Mouse (Mus musculus) midbrain, embryonic 12.5 days (tissue): Measurements from ENCODE around the gene BC017158. TPM values are rescaled to one million over a fixed set of nuclear protein-coding genes. Genes with fewer than 3 reads are reported as not detected.

Source experiments
- ATAC-seq: fragments of 200-750 bp; cut with Nextera tagmentation; 2 replicates; pipeline ENCODE4 v1.8.0; 2017; ENCODE audit warnings: low read depth, moderate TSS enrichment, moderate library complexity; ENCODE audit not compliant: low FRiP score
- H3K27ac ChIP-seq: fragments of 300-500 bp; sonication (generic); replicated peaks from 2 replicates; pipeline ENCODE4 v1.5.1; 2016; ENCODE audit warnings: mild to moderate bottlenecking
- H3K27me3 ChIP-seq: fragments of 300-500 bp; sonication (generic); 2 replicates; pipeline ENCODE4 v1.6.1; 2016; ENCODE audit warnings: mild to moderate bottlenecking
- H3K36me3 ChIP-seq: fragments of 300-500 bp; sonication (generic); 2 replicates; pipeline ENCODE4 v1.6.1; 2016
- H3K4me1 ChIP-seq: fragments of 300-500 bp; sonication (generic); 2 replicates; pipeline ENCODE4 v1.6.1; 2016
- H3K4me2 ChIP-seq: fragments of 300-500 bp; sonication (generic); replicated peaks from 2 replicates; pipeline ENCODE4 v1.6.1; 2016; ENCODE audit warnings: mild to moderate bottlenecking, moderate library complexity
- H3K4me3 ChIP-seq: fragments of 300-500 bp; sonication (generic); 2 replicates; pipeline ENCODE4 v1.5.1; 2016; ENCODE audit warnings: mild to moderate bottlenecking
- H3K9ac ChIP-seq: fragments of 300-500 bp; sonication (generic); replicated peaks from 2 replicates; pipeline ENCODE4 v1.6.1; 2016; ENCODE audit warnings: mild to moderate bottlenecking, moderate library complexity
- H3K9me3 ChIP-seq: fragments of 300-500 bp; sonication (generic); 2 replicates; pipeline ENCODE4 v1.6.1; 2016; ENCODE audit warnings: mild to moderate bottlenecking
- WGBS: fragments of 180-500 bp; shearing (Covaris S2); methylation state at CpG from one replicate; pipeline ENCODE4 v1.1.7; 2016; 5-methylcytosine and 5-hydroxymethylcytosine counted together
- polyA plus RNA-seq: library from polyadenylated mRNA; unstranded; fragments of >200 nt; fragmentation: Nextera tagmentation; extraction: Ambion mirVana; gene quantifications from 2 replicates; pipeline ENCODE4 v1.2.1, GENCODE M21; 2016

Gene BC017158
- polyA plus RNA-seq, 1 experiment from 2014 or later, result 23.1 TPM

- no peaks in the 10 kb centered on the region for H3K4me1 ChIP-seq
- 83% methylated on average over 2 of the region's 2 CpGs for WGBS
- H3K4me3 ChIP-seq, result no peak overlapping the region
- H3K9ac ChIP-seq, result no peak overlapping the region
- no peak for ATAC-seq
- no peaks in the 10 kb centered on the region for H3K36me3 ChIP-seq
- H3K27me3 ChIP-seq, result no peaks in the 10 kb centered on the region; the same call in 1 of the 2 replicates
- no peaks in the 10 kb centered on the region for H3K9me3 ChIP-seq
- H3K4me2 ChIP-seq, result no peak overlapping the region
- H3K27ac ChIP-seq, result no peak overlapping the region
Observed at GRCm38 (mm10) chr7:128320219-128320816, 22.3 kb upstream of the BC017158 start.

- H3K4me3 ChIP-seq, result no peak overlapping the region
- H3K36me3 ChIP-seq, result no peaks in the 10 kb centered on the region
- H3K4me1 ChIP-seq, result no peaks in the 10 kb centered on the region
- no peak overlapping the region for H3K27ac ChIP-seq
- no peaks in the 10 kb centered on the region; the same call in 1 of the 2 replicates for H3K27me3 ChIP-seq
- 92% methylated on average over 7 of the region's 7 CpGs for WGBS
- no peaks in the 10 kb centered on the region for H3K9me3 ChIP-seq
- H3K9ac ChIP-seq, result no peak overlapping the region
- ATAC-seq, result no peak
- no peak overlapping the region for H3K4me2 ChIP-seq
Observed at GRCm38 (mm10) chr7:128319140-128319539, 21.2 kb upstream of the BC017158 start.

- WGBS, result 45% methylated on average over 4 of the region's 4 CpGs
- no peak overlapping the region for H3K27ac ChIP-seq
- ATAC-seq, result no peak
- H3K4me1 ChIP-seq, result no peaks in the 10 kb centered on the region
- no peaks in the 10 kb centered on the region for H3K36me3 ChIP-seq
- no peak overlapping the region for H3K4me2 ChIP-seq
- no peaks in the 10 kb centered on the region; the same call in 1 of the 2 replicates for H3K27me3 ChIP-seq
- no peaks in the 10 kb centered on the region for H3K9me3 ChIP-seq
- no peak overlapping the region for H3K9ac ChIP-seq
- H3K4me3 ChIP-seq, result no peak overlapping the region
Observed at GRCm38 (mm10) chr7:128317011-128317410, 19.0 kb upstream of the BC017158 start.

- H3K4me2 ChIP-seq, result no peak overlapping the region
- no peak overlapping the region for H3K27ac ChIP-seq
- 78% methylated on average over 7 of the region's 7 CpGs for WGBS
- no peaks in the 10 kb centered on the region for H3K36me3 ChIP-seq
- no peak overlapping the region for H3K4me3 ChIP-seq
- no peak overlapping the region for H3K9ac ChIP-seq
- ATAC-seq, result no peak
- no peaks in the 10 kb centered on the region; the same call in 1 of the 2 replicates for H3K27me3 ChIP-seq
- H3K9me3 ChIP-seq, result no peaks in the 10 kb centered on the region
- no peaks in the 10 kb centered on the region for H3K4me1 ChIP-seq
Observed at GRCm38 (mm10) chr7:128314491-128314890, 16.5 kb upstream of the BC017158 start.

GRCm38 (mm10) chr7:128313601-128314000, 15.6 kb upstream of the BC017158 start:
- H3K27me3 ChIP-seq, result no peaks in the 10 kb centered on the region; the same call in 1 of the 2 replicates
- 91% methylated on average over 2 of the region's 2 CpGs for WGBS
- no peak overlapping the region for H3K27ac ChIP-seq
- no peaks in the 10 kb centered on the region for H3K9me3 ChIP-seq
- ATAC-seq, result no peak
- no peak overlapping the region for H3K9ac ChIP-seq
- H3K36me3 ChIP-seq, result no peaks in the 10 kb centered on the region
- H3K4me2 ChIP-seq, result no peak overlapping the region
- H3K4me3 ChIP-seq, result no peak overlapping the region
- no peaks in the 10 kb centered on the region for H3K4me1 ChIP-seq

- no peak overlapping the region for H3K9ac ChIP-seq
- no peaks in the 10 kb centered on the region for H3K27me3 ChIP-seq
- no peaks in the 10 kb centered on the region for H3K4me1 ChIP-seq
- no peaks in the 10 kb centered on the region for H3K36me3 ChIP-seq
- H3K9me3 ChIP-seq, result no peaks in the 10 kb centered on the region
- no peak for ATAC-seq
- no peak overlapping the region for H3K4me3 ChIP-seq
- 87% methylated on average over 13 of the region's 13 CpGs for WGBS
- no peak overlapping the region for H3K4me2 ChIP-seq
- H3K27ac ChIP-seq, result no peak overlapping the region
Observed at GRCm38 (mm10) chr7:128312375-128313059, 14.5 kb upstream of the BC017158 start.

- ATAC-seq, result no peak
- Histone ChIP-seq H3K4me1 (no peaks in the 10 kb centered on the region), H3K9ac (no peak overlapping the region), H3K4me3 (no peak overlapping the region), H3K27me3 (no peaks in the 10 kb centered on the region), H3K27ac (no peak overlapping the region), H3K4me2 (no peak overlapping the region), H3K36me3 (no peaks in the 10 kb centered on the region), H3K9me3 (no peaks in the 10 kb centered on the region)
- 87% methylated on average over 8 of the region's 8 CpGs for WGBS
Observed at GRCm38 (mm10) chr7:128311811-128312210, 13.8 kb upstream of the BC017158 start.

- no peaks in the 10 kb centered on the region for H3K9me3 ChIP-seq
- no peak overlapping the region for H3K27ac ChIP-seq
- no peaks in the 10 kb centered on the region for H3K4me1 ChIP-seq
- no peak overlapping the region for H3K4me2 ChIP-seq
- no peak overlapping the region for H3K9ac ChIP-seq
- H3K4me3 ChIP-seq, result no peak overlapping the region
- 68% methylated on average over 3 of the region's 3 CpGs for WGBS
- no peak for ATAC-seq
- H3K36me3 ChIP-seq, result no peaks in the 10 kb centered on the region
- H3K27me3 ChIP-seq, result no peaks in the 10 kb centered on the region
Observed at GRCm38 (mm10) chr7:128311263-128311662, 13.3 kb upstream of the BC017158 start.

- no peak for ATAC-seq
- 81% methylated on average over 8 of the region's 8 CpGs for WGBS
Observed at GRCm38 (mm10) chr7:128310229-128310688, 12.3 kb upstream of the BC017158 start.

GRCm38 (mm10) chr7:128309776-128310175, 11.8 kb upstream of the BC017158 start:
- H3K4me1 ChIP-seq, result no peaks in the 10 kb centered on the region
- H3K4me3 ChIP-seq, result no peak overlapping the region
- H3K27ac ChIP-seq, result no peak overlapping the region
- H3K36me3 ChIP-seq, result no peaks in the 10 kb centered on the region
- H3K27me3 ChIP-seq, result no peaks in the 10 kb centered on the region
- no peak overlapping the region for H3K4me2 ChIP-seq
- H3K9me3 ChIP-seq, result no peaks in the 10 kb centered on the region
- ATAC-seq, result no peak
- H3K9ac ChIP-seq, result no peak overlapping the region
- WGBS, result 73% methylated on average over 1 of the region's 1 CpGs

More at GRCm38 (mm10) chr7:128310229-128310688, 12.3 kb upstream of the BC017158 start:
- Histone ChIP-seq H3K4me3 (no peak overlapping the region), H3K9me3 (no peaks in the 10 kb centered on the region), H3K27me3 (no peaks in the 10 kb centered on the region), H3K9ac (no peak overlapping the region), H3K4me2 (no peak overlapping the region), H3K27ac (no peak overlapping the region), H3K36me3 (no peaks in the 10 kb centered on the region), H3K4me1 (no peaks in the 10 kb centered on the region)

- Histone ChIP-seq H3K27ac (no peak overlapping the region), H3K36me3 (no peaks in the 10 kb centered on the region), H3K9me3 (no peaks in the 10 kb centered on the region), H3K4me3 (no peak overlapping the region), H3K4me1 (no peaks in the 10 kb centered on the region), H3K4me2 (no peak overlapping the region), H3K9ac (no peak overlapping the region), H3K27me3 (no peaks in the 10 kb centered on the region; the same call in 1 of the 2 replicates)
- 83% methylated on average over 3 of the region's 3 CpGs for WGBS
- ATAC-seq, result no peak
Observed at GRCm38 (mm10) chr7:128309216-128309615, 11.2 kb upstream of the BC017158 start.

GRCm38 (mm10) chr7:128307851-128308250, 9.9 kb upstream of the BC017158 start:
- no peaks in the 10 kb centered on the region for H3K4me1 ChIP-seq
- no peaks in the 10 kb centered on the region for H3K9me3 ChIP-seq
- no peaks in the 10 kb centered on the region for H3K36me3 ChIP-seq
- no peak overlapping the region for H3K9ac ChIP-seq
- H3K4me2 ChIP-seq, result no peak overlapping the region
- ATAC-seq, result no peak
- H3K4me3 ChIP-seq, result no peak overlapping the region
- H3K27me3 ChIP-seq, result no peaks in the 10 kb centered on the region; the same call in none of the 2 replicates
- no peak overlapping the region for H3K27ac ChIP-seq
